Mouse (Mus musculus): ENCODE results near the gene Chd5. TPM values are rescaled to one million over a fixed set of nuclear protein-coding genes. Genes with fewer than 3 reads are reported as not detected.

The Chd5 gene
- polyA plus RNA-seq, 1 experiment from 2014 or later = 38.4 TPM

GRCm38 (mm10) chr4:152312186-152312585 lies 26.3 kb upstream of the Chd5 start:
- H3K4me1 ChIP-seq (ENCODE audit: control insufficient read depth, insufficient read depth, low read length) = peaks cover 6% of the 10 kb centered on the region; the same call in 1 of the 2 replicates
- no peak for ATAC-seq (ENCODE audit: low FRiP score, low TSS enrichment)
- 2% methylated on average over 14 of the region's 14 CpGs for WGBS
- H3K36me3 ChIP-seq (ENCODE audit: control insufficient read depth, insufficient read depth, low read length) = 0 out of 2 replicates have a peak, but pooled peaks cover 8% of the 10 kb centered on the region
- peak overlapping the region; percentile 63 for H3K4me2 ChIP-seq (ENCODE audit: low read length)
- H3K4me3 ChIP-seq (replicated peaks; ENCODE audit: low read depth, low read length) = peak overlapping the region; percentile 38; the same call in 1 of the 2 replicates
- H3K9ac ChIP-seq (replicated peaks; ENCODE audit: low read length) = 0 out of 2 replicates have a peak overlapping the region, but pooled peaks have one; percentile 9
- H3K27me3 ChIP-seq (ENCODE audit: control insufficient read depth, insufficient read depth, low read length) = peaks cover 71% of the 10 kb centered on the region
- DNase-seq = no peak
- no peak overlapping the region for H3K27ac ChIP-seq (replicated peaks; ENCODE audit: low read depth, low read length)
- H3K9me3 ChIP-seq (ENCODE audit: control insufficient read depth, low read length) = no peaks in the 10 kb centered on the region

- H3K9ac ChIP-seq (replicated peaks; ENCODE audit: low read length) = peak overlapping the region; percentile 49
- H3K4me2 ChIP-seq (ENCODE audit: low read length) = peak overlapping the region; percentile 63
- peaks cover 81% of the 10 kb centered on the region for H3K27me3 ChIP-seq (ENCODE audit: control insufficient read depth, insufficient read depth, low read length)
- no peaks in the 10 kb centered on the region for H3K9me3 ChIP-seq (ENCODE audit: control insufficient read depth, low read length)
- no peak overlapping the region for H3K27ac ChIP-seq (replicated peaks; ENCODE audit: low read depth, low read length)
- 1% methylated on average over 29 of the region's 29 CpGs for WGBS
- ATAC-seq (ENCODE audit: low FRiP score, low TSS enrichment) (peak; percentile 38; the same call in 1 of the 2 replicates), DNase-seq (peak; percentile 73)
- 0 out of 2 replicates have a peak, but pooled peaks cover 6% of the 10 kb centered on the region for H3K36me3 ChIP-seq (ENCODE audit: control insufficient read depth, insufficient read depth, low read length)
- H3K4me1 ChIP-seq (ENCODE audit: control insufficient read depth, insufficient read depth, low read length) = peaks cover 6% of the 10 kb centered on the region; the same call in 1 of the 2 replicates
- H3K4me3 ChIP-seq (replicated peaks; ENCODE audit: low read depth, low read length) = peak overlapping the region; percentile 38
Measured at GRCm38 (mm10) chr4:152313211-152313632, 25.2 kb upstream of the Chd5 start.

GRCm38 (mm10) chr4:152313934-152314333 lies 24.5 kb upstream of the Chd5 start:
- H3K4me3 ChIP-seq (replicated peaks; ENCODE audit: low read depth, low read length) = peak overlapping the region; percentile 38
- peak; percentile 51; the same call in 1 of the 2 replicates for ATAC-seq (ENCODE audit: low FRiP score, low TSS enrichment)
- H3K36me3 ChIP-seq (ENCODE audit: control insufficient read depth, insufficient read depth, low read length) = 0 out of 2 replicates have a peak, but pooled peaks cover 3% of the 10 kb centered on the region
- peaks cover 88% of the 10 kb centered on the region for H3K27me3 ChIP-seq (ENCODE audit: control insufficient read depth, insufficient read depth, low read length)
- H3K9ac ChIP-seq (replicated peaks; ENCODE audit: low read length) = peak overlapping the region; percentile 49; the same call in 1 of the 2 replicates
- H3K4me1 ChIP-seq (ENCODE audit: control insufficient read depth, insufficient read depth, low read length) = peaks cover 6% of the 10 kb centered on the region; the same call in 1 of the 2 replicates
- no peaks in the 10 kb centered on the region for H3K9me3 ChIP-seq (ENCODE audit: control insufficient read depth, low read length)
- DNase-seq = peak; percentile 76
- H3K4me2 ChIP-seq (ENCODE audit: low read length) = peak overlapping the region; percentile 63
- no peak overlapping the region for H3K27ac ChIP-seq (replicated peaks; ENCODE audit: low read depth, low read length)

- H3K9ac ChIP-seq (replicated peaks; ENCODE audit: low read length) = no peak overlapping the region
- peak overlapping the region; percentile 54 for H3K4me2 ChIP-seq (ENCODE audit: low read length)
- ATAC-seq (ENCODE audit: low FRiP score, low TSS enrichment) (no peak), DNase-seq (peak; percentile 59)
- H3K36me3 ChIP-seq (ENCODE audit: control insufficient read depth, insufficient read depth, low read length) = no peaks in the 10 kb centered on the region
- H3K4me1 ChIP-seq (ENCODE audit: control insufficient read depth, insufficient read depth, low read length) = peaks cover 6% of the 10 kb centered on the region; the same call in 1 of the 2 replicates
- under 1% methylated on average over 43 of the region's 43 CpGs for WGBS
- H3K27me3 ChIP-seq (ENCODE audit: control insufficient read depth, insufficient read depth, low read length) = peaks cover 82% of the 10 kb centered on the region
- peak overlapping the region; percentile 31 for H3K4me3 ChIP-seq (replicated peaks; ENCODE audit: low read depth, low read length)
- H3K27ac ChIP-seq (replicated peaks; ENCODE audit: low read depth, low read length) = no peak overlapping the region
- H3K9me3 ChIP-seq (ENCODE audit: control insufficient read depth, low read length) = no peaks in the 10 kb centered on the region
Measured at GRCm38 (mm10) chr4:152315498-152316213, 22.8 kb upstream of the Chd5 start.

GRCm38 (mm10) chr4:152317631-152318033 lies 20.8 kb upstream of the Chd5 start:
- Histone ChIP-seq H3K27ac (replicated peaks; ENCODE audit: low read depth, low read length) (no peak overlapping the region), H3K4me1 (ENCODE audit: control insufficient read depth, insufficient read depth, low read length) (peaks cover 6% of the 10 kb centered on the region; the same call in 1 of the 2 replicates), H3K4me2 (ENCODE audit: low read length) (no peak overlapping the region), H3K4me3 (replicated peaks; ENCODE audit: low read depth, low read length) (no peak overlapping the region), H3K9me3 (ENCODE audit: control insufficient read depth, low read length) (no peaks in the 10 kb centered on the region), H3K27me3 (ENCODE audit: control insufficient read depth, insufficient read depth, low read length) (peaks cover 64% of the 10 kb centered on the region), H3K9ac (replicated peaks; ENCODE audit: low read length) (no peak overlapping the region), H3K36me3 (ENCODE audit: control insufficient read depth, insufficient read depth, low read length) (no peaks in the 10 kb centered on the region)
- ATAC-seq (ENCODE audit: low FRiP score, low TSS enrichment) (no peak), DNase-seq (no peak)
- 91% methylated on average over 6 of the region's 6 CpGs for WGBS

GRCm38 (mm10) chr4:152318517-152319234 lies 19.8 kb upstream of the Chd5 start, which contains the start of gene Rnf207:
TSS of gene Rnf207 (minus strand) at chr4:152318993.
- peak within 1 kb of the TSS; percentile 38; the same call in 1 of the 2 replicates for H3K4me2 ChIP-seq (ENCODE audit: low read length)
- no peak for ATAC-seq (ENCODE audit: low FRiP score, low TSS enrichment)
- WGBS = 2% methylated on average over 26 of the region's 26 CpGs
- H3K27ac ChIP-seq (replicated peaks; ENCODE audit: low read depth, low read length) = no peak within 1 kb of the TSS
- H3K36me3 ChIP-seq (ENCODE audit: control insufficient read depth, insufficient read depth, low read length) = no peaks in the 10 kb centered on the region
- H3K4me1 ChIP-seq (ENCODE audit: control insufficient read depth, insufficient read depth, low read length) = peaks cover under 1% of the 10 kb centered on the region; the same call in 1 of the 2 replicates
- H3K27me3 ChIP-seq (ENCODE audit: control insufficient read depth, insufficient read depth, low read length) = peaks cover 53% of the 10 kb centered on the region
- no peaks in the 10 kb centered on the region for H3K9me3 ChIP-seq (ENCODE audit: control insufficient read depth, low read length)
- no peak within 1 kb of the TSS for H3K9ac ChIP-seq (replicated peaks; ENCODE audit: low read length)
- peak; percentile 60 for DNase-seq
- H3K4me3 ChIP-seq (replicated peaks; ENCODE audit: low read depth, low read length) = 0 out of 2 replicates have a peak within 1 kb of the TSS, but pooled peaks have one; percentile 1

GRCm38 (mm10) chr4:152321464-152321863 lies 17.0 kb upstream of the Chd5 start:
- ATAC-seq (ENCODE audit: low FRiP score, low TSS enrichment) (no peak), DNase-seq (no peak)
- no peak overlapping the region for H3K27ac ChIP-seq (replicated peaks; ENCODE audit: low read depth, low read length)
- no peaks in the 10 kb centered on the region for H3K9me3 ChIP-seq (ENCODE audit: control insufficient read depth, low read length)
- H3K36me3 ChIP-seq (ENCODE audit: control insufficient read depth, insufficient read depth, low read length) = no peaks in the 10 kb centered on the region
- H3K9ac ChIP-seq (replicated peaks; ENCODE audit: low read length) = no peak overlapping the region
- no peak overlapping the region for H3K4me3 ChIP-seq (replicated peaks; ENCODE audit: low read depth, low read length)
- no peak overlapping the region for H3K4me2 ChIP-seq (ENCODE audit: low read length)
- WGBS = 55% methylated on average over 5 of the region's 5 CpGs
- no peaks in the 10 kb centered on the region for H3K4me1 ChIP-seq (ENCODE audit: control insufficient read depth, insufficient read depth, low read length)
- peaks cover 25% of the 10 kb centered on the region for H3K27me3 ChIP-seq (ENCODE audit: control insufficient read depth, insufficient read depth, low read length)

- peak overlapping the region; percentile 15 for H3K4me3 ChIP-seq (replicated peaks; ENCODE audit: low read depth, low read length)
- H3K27me3 ChIP-seq (ENCODE audit: control insufficient read depth, insufficient read depth, low read length) = no peaks in the 10 kb centered on the region
- H3K4me1 ChIP-seq (ENCODE audit: control insufficient read depth, insufficient read depth, low read length) = peaks cover 8% of the 10 kb centered on the region
- no peak overlapping the region for H3K9ac ChIP-seq (replicated peaks; ENCODE audit: low read length)
- 57% methylated on average over 16 of the region's 16 CpGs for WGBS
- H3K9me3 ChIP-seq (ENCODE audit: control insufficient read depth, low read length) = no peaks in the 10 kb centered on the region
- no peak for DNase-seq
- ATAC-seq (ENCODE audit: low FRiP score, low TSS enrichment) = no peak; the same call in 1 of the 2 replicates
- H3K27ac ChIP-seq (replicated peaks; ENCODE audit: low read depth, low read length) = no peak overlapping the region
- H3K4me2 ChIP-seq (ENCODE audit: low read length) = peak overlapping the region; percentile 32
- peaks cover 13% of the 10 kb centered on the region for H3K36me3 ChIP-seq (ENCODE audit: control insufficient read depth, insufficient read depth, low read length)
Measured at GRCm38 (mm10) chr4:152324641-152325562, 13.5 kb upstream of the Chd5 start.

All from midbrain, embryonic 14.5 days (tissue).